In genomic region chr1:70853446-70853845, GRCm38 (mm10) we compare ENCODE assay signal across 17 mouse cellular contexts.
DNase-seq lines count a peak whose midpoint lies in the region; ATAC-seq and TF ChIP-seq lines count a peak whose summit lies in the region.
"Had no signal": no experiment of that assay in that cellular context is flagged by ENCODE, and none has a peak within 500 bp of the region (broad histone marks: within the 10 kb centered on the region; RNA-seq: fewer than 3 reads in every experiment).

No protein-coding gene starts in this region.

- H3K4me1 ChIP-seq in hindbrain, embryonic 16.5 days (ENCODE audit: control insufficient read depth, insufficient read depth, low read depth, low read length), result peaks cover 5% of the 10 kb centered on the region; the same call in 1 of the 2 replicates
- no peaks in the 10 kb centered on the region for H3K4me1 ChIP-seq in hindbrain, embryonic 11.5 days (replicated peaks; ENCODE audit: control insufficient read depth, insufficient read depth, low read length)
- no peaks in the 10 kb centered on the region for H3K4me1 ChIP-seq in lung, embryonic 16.5 days (replicated peaks; ENCODE audit: control insufficient read depth, insufficient read depth, low read length)
- H3K4me1 ChIP-seq in forebrain, postnatal 0 days (ENCODE audit: insufficient read depth), result no peaks in the 10 kb centered on the region
- H3K4me1 ChIP-seq: liver, embryonic 12.5 days had no signal

- no peaks in the 10 kb centered on the region for H3K36me3 ChIP-seq in hindbrain, embryonic 16.5 days (ENCODE audit: control insufficient read depth, insufficient read depth, low read length)
- H3K36me3 ChIP-seq in hindbrain, embryonic 11.5 days (ENCODE audit: control insufficient read depth, insufficient read depth, low read length), result no peaks in the 10 kb centered on the region
- no peaks in the 10 kb centered on the region for H3K36me3 ChIP-seq in lung, embryonic 16.5 days (ENCODE audit: control insufficient read depth, insufficient read depth, low read length)
- no peaks in the 10 kb centered on the region for H3K36me3 ChIP-seq in forebrain, postnatal 0 days (ENCODE audit: insufficient read depth)
- H3K36me3 ChIP-seq: liver, embryonic 12.5 days had no signal

- no peak for DNase-seq in frontal cortex, postnatal 36 days (ENCODE audit: low spot score in 2 of 2)
- DNase-seq in hindbrain, embryonic 11.5 days (ENCODE audit: low spot score), result no peak
- DNase-seq in lung, postnatal 14 days, result no peak
- DNase-seq in forebrain, postnatal 0 days, result peak; percentile 59
- DNase-seq: cerebellum, adult 9-11 months; embryo, embryonic 11 days; gastrocnemius, postnatal 25 days; layer of hippocampus, postnatal 36 days; midbrain, embryonic 14.5 days had no signal

- H3K9ac ChIP-seq in hindbrain, embryonic 16.5 days (ENCODE audit: low read depth, low read length), result no peak overlapping the region
- no peak overlapping the region for H3K9ac ChIP-seq in hindbrain, embryonic 11.5 days (ENCODE audit: low read depth, low read length)
- H3K9ac ChIP-seq in lung, embryonic 16.5 days (ENCODE audit: low read length), result no peak overlapping the region
- H3K9ac ChIP-seq in forebrain, postnatal 0 days, result no peak overlapping the region
- H3K9ac ChIP-seq: liver, embryonic 12.5 days had no signal

- no peak overlapping the region for H3K4me2 ChIP-seq in hindbrain, embryonic 16.5 days (ENCODE audit: low read length)
- H3K4me2 ChIP-seq in hindbrain, embryonic 11.5 days (replicated peaks; ENCODE audit: low read depth, low read length), result no peak overlapping the region
- H3K4me2 ChIP-seq in lung, embryonic 16.5 days (ENCODE audit: low read depth, low read length), result no peak overlapping the region
- no peak overlapping the region for H3K4me2 ChIP-seq in forebrain, postnatal 0 days (ENCODE audit: low read depth)
- H3K4me2 ChIP-seq: liver, embryonic 12.5 days had no signal

- H3K4me3 ChIP-seq in hindbrain, embryonic 16.5 days (ENCODE audit: low read length), result no peak overlapping the region
- no peak overlapping the region for H3K4me3 ChIP-seq in hindbrain, embryonic 11.5 days (ENCODE audit: low read depth, low read length)
- no peak overlapping the region for H3K4me3 ChIP-seq in lung, embryonic 16.5 days (ENCODE audit: low read length)
- no peak overlapping the region for H3K4me3 ChIP-seq in forebrain, postnatal 0 days (ENCODE audit: low read depth, low read length)
- H3K4me3 ChIP-seq: liver, embryonic 12.5 days had no signal

- WGBS in hindbrain, embryonic 16.5 days, result 58% methylated on average over 11 of the region's 11 CpGs
- WGBS in hindbrain, embryonic 11.5 days, result 85% methylated on average over 11 of the region's 11 CpGs
- 49% methylated on average over 11 of the region's 11 CpGs for WGBS in lung, embryonic 16.5 days
- WGBS in forebrain, postnatal 0 days, result 50% methylated on average over 11 of the region's 11 CpGs

- no peak overlapping the region for H3K27ac ChIP-seq in hindbrain, embryonic 16.5 days (ENCODE audit: low read depth, low read length)
- H3K27ac ChIP-seq in hindbrain, embryonic 11.5 days (ENCODE audit: low read depth, low read length), result no peak overlapping the region
- no peak overlapping the region for H3K27ac ChIP-seq in lung, embryonic 16.5 days (ENCODE audit: low read length)
- H3K27ac ChIP-seq in forebrain, postnatal 0 days (ENCODE audit: low read depth, low read length), result no peak overlapping the region
- H3K27ac ChIP-seq: kidney, postnatal 0 days; liver, embryonic 12.5 days; stomach, postnatal 0 days had no signal

- no peak for TF ChIP-seq CTCF in forebrain, postnatal 0 days (IDR thresholded peaks at IDR 0.05; ENCODE audit: low read depth)

- H3K27me3 ChIP-seq in hindbrain, embryonic 16.5 days (replicated peaks; ENCODE audit: control insufficient read depth, insufficient read depth, low read length), result no peaks in the 10 kb centered on the region
- H3K27me3 ChIP-seq in hindbrain, embryonic 11.5 days (ENCODE audit: control insufficient read depth, insufficient read depth, low read length), result no peaks in the 10 kb centered on the region
- H3K27me3 ChIP-seq in lung, embryonic 16.5 days (ENCODE audit: control insufficient read depth, insufficient read depth, low read depth, low read length), result no peaks in the 10 kb centered on the region
- H3K27me3 ChIP-seq in forebrain, postnatal 0 days (ENCODE audit: insufficient read depth, low read length), result no peaks in the 10 kb centered on the region
- H3K27me3 ChIP-seq: liver, embryonic 12.5 days had no signal

- no peaks in the 10 kb centered on the region for H3K9me3 ChIP-seq in hindbrain, embryonic 16.5 days (ENCODE audit: control insufficient read depth, low read length)
- no peaks in the 10 kb centered on the region for H3K9me3 ChIP-seq in hindbrain, embryonic 11.5 days (ENCODE audit: control insufficient read depth, low read length)
- H3K9me3 ChIP-seq in lung, embryonic 16.5 days (ENCODE audit: control insufficient read depth, low read length), result no peaks in the 10 kb centered on the region
- H3K9me3 ChIP-seq in forebrain, postnatal 0 days (ENCODE audit: low read length), result no peaks in the 10 kb centered on the region
- H3K9me3 ChIP-seq: liver, embryonic 12.5 days had no signal

- peak; percentile 62 for ATAC-seq in frontal cortex, adult (ENCODE audit: low TSS enrichment)
- ATAC-seq in hindbrain, embryonic 16.5 days, result 0 out of 2 replicates have a peak, but pooled peaks have one; percentile 22
- ATAC-seq in hindbrain, embryonic 11.5 days (ENCODE audit: low FRiP score), result no peak
- ATAC-seq in lung, embryonic 16.5 days (ENCODE audit: low read depth), result peak; percentile 47; the same call in 1 of the 2 replicates
- ATAC-seq in forebrain, postnatal 0 days, result peak; percentile 50; the same call in 1 of the 2 replicates
- no peak for ATAC-seq in CD4-positive, CD25-positive, alpha-beta regulatory T cell, adult 4 months
- ATAC-seq: inflammation-experienced regulatory T-cells, adult 6 months; liver, embryonic 12.5 days had no signal

Comparison
In these comparisons a context has a peak if more than half of its experiments do, and no peak if none do; other contexts are left out.
1. ATAC-seq: peak in frontal cortex, adult (single experiment), hindbrain, embryonic 16.5 days (single experiment), lung, embryonic 16.5 days (single experiment) and forebrain, postnatal 0 days (single experiment); none in hindbrain, embryonic 11.5 days (single experiment) and CD4-positive, CD25-positive, alpha-beta regulatory T cell, adult 4 months (single experiment).